ENCODE assay signal across 10 mouse cellular contexts in genomic region chr5:120522649-120523048, GRCm38 (mm10). TPM values are rescaled to one million over a fixed set of nuclear protein-coding genes. Genes with fewer than 3 reads are reported as not detected.
A peak's percentile ranks its signal among the peaks of the same experiment; 100 is the strongest.
DNase-seq lines count a peak whose midpoint lies in the region; ATAC-seq and TF ChIP-seq lines count a peak whose summit lies in the region.
"Had no signal": no experiment of that assay in that cellular context is flagged by ENCODE, and none has a peak within 500 bp of the region (broad histone marks: within the 10 kb centered on the region; RNA-seq: fewer than 3 reads in every experiment).

No protein-coding gene starts in this region.

- DNase-seq in heart, postnatal 4 days, result peak; percentile 50
- no peak for DNase-seq in left cerebral cortex, adult 11 months (ENCODE audit: low spot score)
- DNase-seq in right cerebral cortex, postnatal 4 days, result no peak
- DNase-seq: left cerebral cortex, postnatal 4 days had no signal

- peak; percentile 87 for TF ChIP-seq CTCF in ES-Bruce4 (IDR thresholded peaks at IDR 0.05; ENCODE audit: low read depth, low read length)
- peak; percentile 59; the same call in 1 of the 2 replicates for TF ChIP-seq CTCF in embryonic fibroblast, embryonic 13.5 days (IDR thresholded peaks at IDR 0.05; ENCODE audit: borderline replicate concordance, insufficient read depth, low read length)
- TF ChIP-seq CTCF in small intestine, adult 2 months (IDR thresholded peaks at IDR 0.05; ENCODE audit: extremely low read depth, insufficient read length, insufficient replicate concordance, low read depth, low read length), result peak; percentile 51; the same call in 1 of the 2 replicates

- H3K9ac ChIP-seq in heart, embryonic 11.5 days (ENCODE audit: low read depth, low read length), result no peak overlapping the region
- H3K9ac ChIP-seq in ES-Bruce4 (ENCODE audit: low read depth, poor library complexity, severe bottlenecking), result no peak overlapping the region
- H3K9ac ChIP-seq in intestine, embryonic 16.5 days (ENCODE audit: low read depth, low read length), result no peak overlapping the region

- H3K4me1 ChIP-seq in heart, embryonic 11.5 days (ENCODE audit: control insufficient read depth, insufficient read depth, low read length), result peaks cover 4% of the 10 kb centered on the region
- H3K4me1 ChIP-seq in ES-Bruce4 (ENCODE audit: control insufficient read depth, insufficient read depth, low read length), result peaks cover 10% of the 10 kb centered on the region
- no peaks in the 10 kb centered on the region for H3K4me1 ChIP-seq in embryonic fibroblast, embryonic 13.5 days (ENCODE audit: control insufficient read depth, insufficient read depth, low read length)
- H3K4me1 ChIP-seq in small intestine, adult 2 months (ENCODE audit: control insufficient read depth, insufficient read depth, insufficient read length, low read length), result peaks cover 2% of the 10 kb centered on the region; the same call in 1 of the 2 replicates
- H3K4me1 ChIP-seq in intestine, embryonic 16.5 days (ENCODE audit: control insufficient read depth, insufficient read depth, low read length), result 0 out of 2 replicates have a peak, but pooled peaks cover under 1% of the 10 kb centered on the region

- no peak overlapping the region for H3K27ac ChIP-seq in heart, embryonic 11.5 days (ENCODE audit: low read depth, low read length)
- no peak overlapping the region for H3K27ac ChIP-seq in ES-Bruce4 (ENCODE audit: insufficient read depth, low read length)
- no peak overlapping the region for H3K27ac ChIP-seq in embryonic fibroblast, embryonic 13.5 days (ENCODE audit: insufficient read depth, low read length)
- no peak overlapping the region for H3K27ac ChIP-seq in small intestine, adult 2 months (ENCODE audit: insufficient read depth, low read depth, low read length)
- H3K27ac ChIP-seq in intestine, embryonic 16.5 days (ENCODE audit: low read length), result no peak overlapping the region

- no peak overlapping the region for H3K4me2 ChIP-seq in heart, embryonic 11.5 days
- no peak overlapping the region for H3K4me2 ChIP-seq in intestine, embryonic 16.5 days (ENCODE audit: low read depth, low read length)

- no peak for TF ChIP-seq POLR2A in ES-Bruce4 (IDR thresholded peaks at IDR 0.05; ENCODE audit: insufficient read depth, low read length)
- no peak for TF ChIP-seq POLR2A in embryonic fibroblast, embryonic 13.5 days (IDR thresholded peaks at IDR 0.05; ENCODE audit: low read depth, low read length)
- TF ChIP-seq POLR2A in small intestine, adult 2 months (IDR thresholded peaks at IDR 0.05; ENCODE audit: low read depth, low read length), result no peak

- ATAC-seq in heart, embryonic 11.5 days (replicated peaks; ENCODE audit: insufficient number of reproducible peaks, low FRiP score, low TSS enrichment), result no peak
- ATAC-seq in intestine, embryonic 16.5 days, result no peak

- H3K27me3 ChIP-seq in heart, embryonic 11.5 days (ENCODE audit: control insufficient read depth, insufficient read depth, low read length), result no peaks in the 10 kb centered on the region
- H3K27me3 ChIP-seq in ES-Bruce4 (ENCODE audit: control insufficient read depth, insufficient read depth, low read length, poor library complexity, severe bottlenecking), result no peaks in the 10 kb centered on the region
- no peaks in the 10 kb centered on the region for H3K27me3 ChIP-seq in small intestine, adult 2 months (ENCODE audit: control insufficient read depth, insufficient read depth, low read length)
- no peaks in the 10 kb centered on the region for H3K27me3 ChIP-seq in intestine, embryonic 16.5 days (replicated peaks; ENCODE audit: control insufficient read depth, insufficient read depth, low read length)

- H3K9me3 ChIP-seq in heart, embryonic 11.5 days (replicated peaks; ENCODE audit: control insufficient read depth, low read length), result no peaks in the 10 kb centered on the region
- no peaks in the 10 kb centered on the region for H3K9me3 ChIP-seq in ES-Bruce4 (replicated peaks; ENCODE audit: control insufficient read depth, insufficient read depth, low read length, poor library complexity, severe bottlenecking)
- no peaks in the 10 kb centered on the region for H3K9me3 ChIP-seq in intestine, embryonic 16.5 days (ENCODE audit: control insufficient read depth, low read length)

- 78% methylated on average over 3 of the region's 3 CpGs for WGBS in heart, embryonic 11.5 days (ENCODE audit: insufficient replicate concordance)
- 86% methylated on average over 3 of the region's 3 CpGs for WGBS in small intestine, adult 2 months
- 77% methylated on average over 3 of the region's 3 CpGs for WGBS in intestine, embryonic 16.5 days

- TF ChIP-seq EP300 in ES-Bruce4 (IDR thresholded peaks at IDR 0.05; ENCODE audit: insufficient read depth, low read depth, low read length), result 0 out of 2 replicates have a peak, but pooled peaks have one; percentile 38

- H3K4me3 ChIP-seq in heart, embryonic 11.5 days (ENCODE audit: low read depth, low read length), result no peak overlapping the region
- no peak overlapping the region for H3K4me3 ChIP-seq in ES-Bruce4 (ENCODE audit: low read depth, low read length)
- no peak overlapping the region for H3K4me3 ChIP-seq in embryonic fibroblast, embryonic 13.5 days (ENCODE audit: insufficient read depth, low read length)
- no peak overlapping the region for H3K4me3 ChIP-seq in small intestine, adult 2 months (ENCODE audit: low read depth, low read length)
- H3K4me3 ChIP-seq in intestine, embryonic 16.5 days (ENCODE audit: low read length), result no peak overlapping the region
- H3K4me3 ChIP-seq: myocyte had no signal

- no peaks in the 10 kb centered on the region for H3K36me3 ChIP-seq in heart, embryonic 11.5 days (ENCODE audit: control insufficient read depth, insufficient read depth, low read length)
- H3K36me3 ChIP-seq in ES-Bruce4 (ENCODE audit: control insufficient read depth, insufficient read depth, low read length, poor library complexity, severe bottlenecking), result no peaks in the 10 kb centered on the region
- peaks cover 2% of the 10 kb centered on the region; the same call in 1 of the 2 replicates for H3K36me3 ChIP-seq in small intestine, adult 2 months (ENCODE audit: control insufficient read depth, insufficient read depth, low read length)
- H3K36me3 ChIP-seq in intestine, embryonic 16.5 days (ENCODE audit: control insufficient read depth, insufficient read depth, low read length), result no peaks in the 10 kb centered on the region

RNA-seq across cellular contexts. Expression of gene Slc8b1, which starts 11.7 kb away (rescaled TPM):
- 1 to 10 TPM; 8.7 to 9.3 TPM for total RNA-seq in heart, postnatal 4 days (2021)
- polyA plus RNA-seq in heart, embryonic 11.5 days (2014; fragmentation: Nextera tagmentation; extraction: Ambion mirVana), result 1.6 and 2.1 TPM in 2 replicates
- polyA plus RNA-seq in ES-Bruce4 (2011; ENCODE audit: insufficient read depth, insufficient read length, low read depth, missing spikeins), result 17.7 and 19.1 TPM in 2 replicates
- polyA plus RNA-seq in embryonic fibroblast, embryonic 13.5 days (2011; ENCODE audit: insufficient read length, low read depth, missing spikeins), result 5.8 and 7.6 TPM in 2 replicates
- 8.0 and 12.1 TPM in 2 replicates for polyA plus RNA-seq in small intestine, adult 2 months (2012; rRNA removed)
- polyA plus RNA-seq in intestine, embryonic 16.5 days (2015; fragmentation: Nextera tagmentation; extraction: Ambion mirVana), result 6.9 and 7.6 TPM in 2 replicates

RNA-seq across cellular contexts. Expression of gene Plbd2, which starts 19.2 kb away (rescaled TPM):
- 10 to 100 TPM; 38.0 to 38.3 TPM for total RNA-seq in heart, postnatal 4 days (2021)
- 28.7 and 30.0 TPM in 2 replicates for polyA plus RNA-seq in heart, embryonic 11.5 days (2014; fragmentation: Nextera tagmentation; extraction: Ambion mirVana)
- polyA plus RNA-seq in ES-Bruce4 (2011; ENCODE audit: insufficient read depth, insufficient read length, low read depth, missing spikeins), result 19.1 and 22.1 TPM in 2 replicates
- polyA plus RNA-seq in embryonic fibroblast, embryonic 13.5 days (2011; ENCODE audit: insufficient read length, low read depth, missing spikeins), result 41.4 and 50.2 TPM in 2 replicates
- 19.9 and 24.3 TPM in 2 replicates for polyA plus RNA-seq in small intestine, adult 2 months (2012; rRNA removed)
- polyA plus RNA-seq in intestine, embryonic 16.5 days (2015; fragmentation: Nextera tagmentation; extraction: Ambion mirVana), result 43.9 and 46.9 TPM in 2 replicates

RNA-seq across cellular contexts. Expression of gene Sds, which starts 46.3 kb away (rescaled TPM):
- total RNA-seq in heart, postnatal 4 days (2021), result not detected
- 0.18 TPM in 1 of 2 replicates, not detected in the other for polyA plus RNA-seq in heart, embryonic 11.5 days (2014; fragmentation: Nextera tagmentation; extraction: Ambion mirVana)
- not detected in 2 replicates for polyA plus RNA-seq in ES-Bruce4 (2011; ENCODE audit: insufficient read depth, insufficient read length, low read depth, missing spikeins)
- polyA plus RNA-seq in embryonic fibroblast, embryonic 13.5 days (2011; ENCODE audit: insufficient read length, low read depth, missing spikeins), result not detected in 2 replicates
- polyA plus RNA-seq in small intestine, adult 2 months (2012; rRNA removed), result not detected in 2 replicates
- polyA plus RNA-seq in intestine, embryonic 16.5 days (2015; fragmentation: Nextera tagmentation; extraction: Ambion mirVana), result 0.18 and 0.37 TPM in 2 replicates
- total RNA-seq: left cerebral cortex, postnatal 4 days had no signal
- polyA plus RNA-seq: myocyte had no signal

RNA-seq across cellular contexts. Expression of gene Sdsl, which starts 50.0 kb away (rescaled TPM):
- 10 to 100 TPM; 12.2 to 12.4 TPM for total RNA-seq in heart, postnatal 4 days (2021)
- polyA plus RNA-seq in heart, embryonic 11.5 days (2014; fragmentation: Nextera tagmentation; extraction: Ambion mirVana), result 6.6 and 8.6 TPM in 2 replicates
- polyA plus RNA-seq in ES-Bruce4 (2011; ENCODE audit: insufficient read depth, insufficient read length, low read depth, missing spikeins), result not detected in 2 replicates
- 1.2 and 1.8 TPM in 2 replicates for polyA plus RNA-seq in embryonic fibroblast, embryonic 13.5 days (2011; ENCODE audit: insufficient read length, low read depth, missing spikeins)
- 27.3 and 46.4 TPM in 2 replicates for polyA plus RNA-seq in small intestine, adult 2 months (2012; rRNA removed)
- 19.9 and 20.2 TPM in 2 replicates for polyA plus RNA-seq in intestine, embryonic 16.5 days (2015; fragmentation: Nextera tagmentation; extraction: Ambion mirVana)
